Mouse (Mus musculus): ENCODE measurements at regions not wholly inside any gene's neighbourhood (a gene's known extent, or its start where the extent isn't known, plus 50 kb on each side); places are given as distances from the start of the nearest gene placed in this dataset.
A peak's percentile ranks its signal among the peaks of the same experiment; 100 is the strongest.

GRCm38 (mm10) chr14:105499319-105499895 lies 241.0 kb downstream of the Ndfip2 start:
- ATAC-seq (ENCODE audit: low FRiP score, low read depth): no peak
- peak overlapping the region; percentile 49 for H3K4me2 ChIP-seq (replicated peaks)
- no peak overlapping the region for H3K4me3 ChIP-seq
- H3K36me3 ChIP-seq: no peaks in the 10 kb centered on the region
- no peak overlapping the region; the same call in 1 of the 2 replicates for H3K9ac ChIP-seq
- H3K27me3 ChIP-seq (replicated peaks): 0 out of 2 replicates have a peak, but pooled peaks cover 4% of the 10 kb centered on the region
- H3K4me1 ChIP-seq: peaks cover 39% of the 10 kb centered on the region
- WGBS: 17% methylated on average over 15 of the region's 15 CpGs
- no peaks in the 10 kb centered on the region for H3K9me3 ChIP-seq
- H3K27ac ChIP-seq: no peak overlapping the region

- H3K4me3 ChIP-seq: no peak overlapping the region
- H3K36me3 ChIP-seq: no peaks in the 10 kb centered on the region
- H3K4me1 ChIP-seq: peaks cover 39% of the 10 kb centered on the region
- no peak for ATAC-seq (ENCODE audit: low FRiP score, low read depth)
- no peak overlapping the region for H3K9ac ChIP-seq
- H3K4me2 ChIP-seq (replicated peaks): no peak overlapping the region
- H3K27me3 ChIP-seq (replicated peaks): no peaks in the 10 kb centered on the region
- H3K9me3 ChIP-seq: no peaks in the 10 kb centered on the region
- H3K27ac ChIP-seq: no peak overlapping the region
- WGBS: 64% methylated on average over 10 of the region's 10 CpGs
These were observed 240.0 kb downstream of the Ndfip2 start for GRCm38 (mm10) chr14:105498155-105498906.

- ATAC-seq (ENCODE audit: low FRiP score, low read depth): peak; percentile 48; the same call in 1 of the 2 replicates
- H3K4me1 ChIP-seq: peaks cover 16% of the 10 kb centered on the region
- no peak overlapping the region for H3K9ac ChIP-seq
- H3K36me3 ChIP-seq: no peaks in the 10 kb centered on the region
- H3K27me3 ChIP-seq (replicated peaks): no peaks in the 10 kb centered on the region
- H3K4me3 ChIP-seq: no peak overlapping the region
- H3K9me3 ChIP-seq: no peaks in the 10 kb centered on the region
- 23% methylated on average over 2 of the region's 2 CpGs for WGBS
- no peak overlapping the region for H3K27ac ChIP-seq
- no peak overlapping the region for H3K4me2 ChIP-seq (replicated peaks)
These were observed 236.8 kb downstream of the Ndfip2 start for GRCm38 (mm10) chr14:105495161-105495560.

- no peak overlapping the region for H3K27ac ChIP-seq
- H3K9me3 ChIP-seq: no peaks in the 10 kb centered on the region
- H3K9ac ChIP-seq: no peak overlapping the region
- no peaks in the 10 kb centered on the region for H3K36me3 ChIP-seq
- no peaks in the 10 kb centered on the region for H3K27me3 ChIP-seq (replicated peaks)
- H3K4me1 ChIP-seq: peaks cover 9% of the 10 kb centered on the region
- no peak overlapping the region for H3K4me2 ChIP-seq (replicated peaks)
- 90% methylated on average over 3 of the region's 3 CpGs for WGBS
- no peak for ATAC-seq (ENCODE audit: low FRiP score, low read depth)
- no peak overlapping the region for H3K4me3 ChIP-seq
These were observed 236.0 kb downstream of the Ndfip2 start for GRCm38 (mm10) chr14:105494415-105494814.

GRCm38 (mm10) chr14:105490158-105490557 lies 231.8 kb downstream of the Ndfip2 start:
- no peak for ATAC-seq (ENCODE audit: low FRiP score, low read depth)
- H3K27ac ChIP-seq: no peak overlapping the region
- no peak overlapping the region for H3K9ac ChIP-seq
- H3K4me3 ChIP-seq: no peak overlapping the region
- no peaks in the 10 kb centered on the region for H3K4me1 ChIP-seq
- H3K9me3 ChIP-seq: no peaks in the 10 kb centered on the region
- H3K36me3 ChIP-seq: no peaks in the 10 kb centered on the region
- 51% methylated on average over 3 of the region's 3 CpGs for WGBS
- H3K27me3 ChIP-seq (replicated peaks): no peaks in the 10 kb centered on the region
- no peak overlapping the region for H3K4me2 ChIP-seq (replicated peaks)

GRCm38 (mm10) chr14:105483352-105484083 lies 225.1 kb downstream of the Ndfip2 start:
- peak overlapping the region; percentile 58 for H3K4me2 ChIP-seq (replicated peaks)

GRCm38 (mm10) chr14:105482644-105483351 lies 224.4 kb downstream of the Ndfip2 start:
- H3K4me1 ChIP-seq: peaks cover 7% of the 10 kb centered on the region; the same call in 1 of the 2 replicates
- no peaks in the 10 kb centered on the region for H3K9me3 ChIP-seq
- 1% methylated on average over 16 of the region's 16 CpGs for WGBS
- H3K27ac ChIP-seq: peak overlapping the region; percentile 53; the same call in 1 of the 2 replicates
- peak; percentile 67 for ATAC-seq (ENCODE audit: low FRiP score, low read depth)
- H3K27me3 ChIP-seq (replicated peaks): 0 out of 2 replicates have a peak, but pooled peaks cover 5% of the 10 kb centered on the region
- peak overlapping the region; percentile 58 for H3K4me2 ChIP-seq (replicated peaks)
- peak overlapping the region; percentile 45 for H3K9ac ChIP-seq
- peak overlapping the region; percentile 20 for H3K4me3 ChIP-seq
- no peaks in the 10 kb centered on the region for H3K36me3 ChIP-seq

More at GRCm38 (mm10) chr14:105483352-105484083, 225.1 kb downstream of the Ndfip2 start:
- Histone ChIP-seq H3K27ac (peak overlapping the region; percentile 53; the same call in 1 of the 2 replicates), H3K27me3 (replicated peaks) (0 out of 2 replicates have a peak, but pooled peaks cover 5% of the 10 kb centered on the region), H3K9ac (peak overlapping the region; percentile 45), H3K9me3 (no peaks in the 10 kb centered on the region), H3K36me3 (no peaks in the 10 kb centered on the region), H3K4me3 (peak overlapping the region; percentile 20), H3K4me1 (peaks cover 7% of the 10 kb centered on the region; the same call in 1 of the 2 replicates)
- ATAC-seq (ENCODE audit: low FRiP score, low read depth): peak; percentile 97
- 9% methylated on average over 21 of the region's 21 CpGs for WGBS

- no peak overlapping the region for H3K9ac ChIP-seq
- H3K4me2 ChIP-seq (replicated peaks): no peak overlapping the region
- WGBS: 69% methylated on average over 9 of the region's 9 CpGs
- no peak overlapping the region for H3K4me3 ChIP-seq
- H3K4me1 ChIP-seq: peaks cover 7% of the 10 kb centered on the region; the same call in 1 of the 2 replicates
- no peak overlapping the region for H3K27ac ChIP-seq
- H3K36me3 ChIP-seq: no peaks in the 10 kb centered on the region
- no peaks in the 10 kb centered on the region for H3K9me3 ChIP-seq
- 0 out of 2 replicates have a peak, but pooled peaks cover 5% of the 10 kb centered on the region for H3K27me3 ChIP-seq (replicated peaks)
- ATAC-seq (ENCODE audit: low FRiP score, low read depth): no peak
These were observed 221.7 kb downstream of the Ndfip2 start for GRCm38 (mm10) chr14:105480048-105480447.

GRCm38 (mm10) chr14:105474991-105475553 lies 216.7 kb downstream of the Ndfip2 start:
- no peak overlapping the region for H3K4me3 ChIP-seq
- H3K4me1 ChIP-seq: no peaks in the 10 kb centered on the region
- no peaks in the 10 kb centered on the region for H3K36me3 ChIP-seq
- no peak for ATAC-seq (ENCODE audit: low FRiP score, low read depth)
- H3K4me2 ChIP-seq (replicated peaks): no peak overlapping the region
- no peak overlapping the region for H3K27ac ChIP-seq
- H3K9me3 ChIP-seq: no peaks in the 10 kb centered on the region
- H3K27me3 ChIP-seq (replicated peaks): no peaks in the 10 kb centered on the region
- no peak overlapping the region for H3K9ac ChIP-seq

- no peaks in the 10 kb centered on the region for H3K9me3 ChIP-seq
- H3K4me3 ChIP-seq: no peak overlapping the region
- H3K27me3 ChIP-seq (replicated peaks): no peaks in the 10 kb centered on the region
- no peak overlapping the region for H3K9ac ChIP-seq
- H3K4me1 ChIP-seq: no peaks in the 10 kb centered on the region
- no peak overlapping the region for H3K27ac ChIP-seq
- ATAC-seq (ENCODE audit: low FRiP score, low read depth): no peak
- WGBS: 80% methylated on average over 3 of the region's 3 CpGs
- H3K36me3 ChIP-seq: no peaks in the 10 kb centered on the region
- no peak overlapping the region for H3K4me2 ChIP-seq (replicated peaks)
These were observed 190.6 kb downstream of the Ndfip2 start for GRCm38 (mm10) chr14:105448919-105449458.

GRCm38 (mm10) chr14:105447088-105447487 lies 188.7 kb downstream of the Ndfip2 start:
- 81% methylated on average over 5 of the region's 5 CpGs for WGBS
- no peak overlapping the region for H3K4me3 ChIP-seq
- H3K27ac ChIP-seq: no peak overlapping the region
- no peak for ATAC-seq (ENCODE audit: low FRiP score, low read depth)
- no peaks in the 10 kb centered on the region for H3K27me3 ChIP-seq (replicated peaks)
- H3K9ac ChIP-seq: no peak overlapping the region
- H3K36me3 ChIP-seq: no peaks in the 10 kb centered on the region
- no peak overlapping the region for H3K4me2 ChIP-seq (replicated peaks)
- no peaks in the 10 kb centered on the region for H3K9me3 ChIP-seq
- H3K4me1 ChIP-seq: no peaks in the 10 kb centered on the region
